Mouse (Mus musculus): ENCODE results near the gene Ankrd11. TPM values are rescaled to one million over a fixed set of nuclear protein-coding genes. Genes with fewer than 3 reads are reported as not detected.
A peak's percentile ranks its signal among the peaks of the same experiment; 100 is the strongest.

Gene Ankrd11
- polyA plus RNA-seq, 1 experiment = 48.7 TPM

DNA sequence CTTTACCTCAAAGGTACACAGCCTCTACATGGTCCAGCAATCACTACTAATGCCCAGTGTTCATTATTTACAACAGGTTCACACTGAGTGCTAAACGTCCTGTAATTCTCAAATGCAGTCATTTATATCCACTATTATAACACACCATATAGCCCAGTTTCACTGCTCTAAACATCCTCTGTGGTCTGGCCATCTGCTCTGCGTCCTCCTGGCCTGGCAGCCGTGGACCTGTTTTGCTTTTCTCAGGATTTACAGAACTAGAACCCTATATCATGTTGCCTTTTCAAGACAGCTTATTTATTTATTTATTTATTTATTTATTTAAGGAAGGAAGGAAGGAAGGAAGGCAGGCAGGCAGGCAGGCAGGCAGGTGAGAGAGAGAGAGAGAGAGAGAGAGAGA, 114.2 kb downstream of the Ankrd11 start:
- DNase-seq (ENCODE audit: low read depth) = no peak

DNA sequence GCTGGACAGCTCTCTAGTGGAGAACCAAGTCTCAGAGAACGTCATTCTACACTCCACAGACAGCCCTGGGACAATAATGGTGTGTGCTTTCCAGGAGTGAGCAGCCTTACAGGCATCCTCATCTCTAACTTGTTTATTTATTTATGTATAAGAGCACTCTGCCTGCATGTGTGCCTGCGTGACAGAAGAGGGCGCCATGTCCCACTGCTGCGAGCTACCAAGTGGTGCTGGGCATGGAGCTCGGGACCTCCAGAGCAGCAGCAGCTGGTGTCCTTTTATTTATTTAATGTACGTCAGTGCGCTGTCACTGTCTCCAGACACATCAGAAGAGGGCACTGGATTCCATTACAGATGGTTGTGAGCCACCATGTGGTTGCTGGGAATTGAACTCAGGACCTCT, 115.3 kb downstream of the Ankrd11 start:
- DNase-seq (ENCODE audit: low read depth) = no peak

DNA sequence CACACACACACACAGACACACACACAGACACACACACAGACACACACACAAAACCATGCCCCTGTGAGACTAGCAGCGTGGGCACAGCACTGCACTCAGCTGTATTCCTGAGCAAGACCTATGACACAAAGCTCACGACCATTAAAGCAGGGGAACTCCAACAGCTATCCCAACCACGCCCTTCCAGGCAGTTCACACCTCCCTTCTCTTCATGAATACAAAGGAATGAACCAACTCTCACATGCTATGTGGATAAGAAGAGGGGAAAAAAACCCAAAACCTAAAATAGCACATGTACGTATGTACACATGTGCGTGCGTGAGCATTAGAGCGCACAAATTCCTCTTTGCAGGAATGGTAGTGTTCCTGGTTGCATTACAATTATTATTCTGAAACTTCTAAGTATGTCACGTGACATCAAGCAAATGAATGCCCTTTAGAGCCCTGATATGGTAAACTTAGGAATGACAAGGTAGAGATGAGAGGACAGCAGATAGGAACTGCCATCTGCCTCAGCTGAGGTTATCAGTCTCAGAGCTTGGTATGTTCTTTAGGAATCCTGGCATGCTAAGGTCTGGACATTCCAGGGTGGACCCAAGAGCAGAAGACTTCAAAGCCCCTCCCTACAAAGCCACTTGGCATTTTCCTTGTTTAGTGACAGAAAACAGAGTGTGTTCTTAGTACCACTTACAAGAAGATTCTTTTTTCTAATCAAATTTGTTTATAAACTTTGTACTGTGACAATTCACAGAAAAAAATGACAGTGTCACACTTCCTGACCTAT, 115.9 kb downstream of the Ankrd11 start:
- no peak for DNase-seq (ENCODE audit: low read depth)

DNA sequence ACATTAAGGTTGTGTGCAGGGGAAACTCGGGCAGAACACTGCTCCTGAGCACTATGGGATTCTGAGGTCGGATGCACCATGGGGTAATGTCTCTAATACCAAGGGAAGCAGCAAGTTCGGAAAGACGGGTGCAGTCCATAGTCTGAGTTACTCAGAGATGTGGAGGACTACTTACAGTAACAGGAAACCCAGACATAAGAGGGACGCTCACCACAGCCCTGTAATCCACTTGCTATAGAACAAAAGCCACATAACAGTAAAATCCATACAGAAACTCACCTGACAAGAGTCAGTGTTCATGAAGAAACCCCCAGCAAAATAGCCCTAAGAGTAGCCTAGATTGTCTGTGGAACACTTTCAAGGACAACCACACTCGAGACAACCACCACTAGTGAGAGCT, 118.0 kb downstream of the Ankrd11 start:
- no peak for DNase-seq (ENCODE audit: low read depth)

DNA sequence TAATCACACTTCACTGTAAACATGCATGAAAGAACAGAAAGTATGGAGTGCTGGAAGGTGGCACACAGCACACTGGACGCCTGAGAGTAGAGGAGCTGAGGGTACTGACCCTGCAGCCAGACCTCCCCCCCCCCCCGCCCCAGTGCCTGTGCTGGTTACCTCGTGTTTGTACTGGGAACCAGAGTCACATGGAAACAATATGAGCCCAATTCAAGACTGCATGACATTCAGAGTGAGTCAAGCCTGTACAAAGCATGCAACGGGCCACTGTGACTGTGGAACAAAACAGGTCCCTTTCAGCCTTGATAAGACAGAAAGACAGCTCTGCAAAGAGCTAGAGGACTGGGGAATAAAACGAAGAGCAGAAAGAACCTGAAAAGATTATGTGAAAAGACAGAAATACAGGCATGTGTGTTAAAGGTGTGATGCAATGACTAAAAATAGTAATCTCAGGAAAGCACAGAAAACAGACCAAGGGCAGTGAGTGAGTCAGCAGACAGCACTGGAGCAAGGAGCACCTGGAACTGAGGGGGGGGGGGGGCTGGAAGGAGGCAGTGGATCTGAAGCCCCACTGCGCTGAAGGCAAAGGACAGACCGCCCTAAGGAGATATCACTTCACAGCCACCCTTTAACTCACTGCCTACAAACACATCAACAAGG, 118.5 kb downstream of the Ankrd11 start:
- DNase-seq (ENCODE audit: low read depth) = no peak

DNA sequence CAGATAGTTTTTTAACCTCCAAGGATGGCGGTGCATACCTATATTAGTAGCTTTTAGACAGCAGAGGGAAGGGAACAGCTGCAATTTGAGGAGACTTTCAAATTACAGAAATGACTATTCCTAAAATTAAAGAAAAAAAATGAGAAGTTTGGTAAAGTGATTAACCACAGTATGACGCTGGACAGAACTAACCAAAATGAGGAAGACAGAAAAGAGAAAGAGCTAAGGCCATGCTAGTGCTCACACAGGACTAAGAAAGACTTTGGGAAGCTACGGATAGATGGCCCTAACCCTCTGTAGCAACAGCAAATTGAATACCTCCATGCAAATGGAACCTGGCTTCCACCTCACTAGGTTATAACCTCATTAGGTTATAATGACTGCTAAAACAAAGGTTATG, 119.1 kb downstream of the Ankrd11 start:
- DNase-seq (ENCODE audit: low read depth) = no peak

DNA sequence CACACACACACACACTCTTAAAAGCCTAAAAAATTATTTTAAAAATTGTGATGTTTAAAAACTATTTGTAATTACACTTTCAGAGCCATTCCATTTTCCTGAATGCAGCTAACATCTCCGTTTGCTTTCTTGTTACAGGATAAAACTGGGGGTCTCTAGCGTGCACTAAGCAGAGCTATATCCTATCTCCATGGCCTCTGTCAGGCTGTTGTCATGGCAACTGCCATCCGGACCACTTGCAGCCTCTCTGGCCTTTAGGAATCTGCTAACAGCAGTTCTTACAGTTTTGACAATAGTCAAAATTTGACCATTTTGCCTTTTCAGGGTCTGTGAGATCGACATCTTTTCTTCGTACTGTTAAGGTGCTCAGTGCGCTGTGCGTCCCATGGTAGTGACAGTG, 121.2 kb downstream of the Ankrd11 start:
- no peak for DNase-seq (ENCODE audit: low read depth)

DNA sequence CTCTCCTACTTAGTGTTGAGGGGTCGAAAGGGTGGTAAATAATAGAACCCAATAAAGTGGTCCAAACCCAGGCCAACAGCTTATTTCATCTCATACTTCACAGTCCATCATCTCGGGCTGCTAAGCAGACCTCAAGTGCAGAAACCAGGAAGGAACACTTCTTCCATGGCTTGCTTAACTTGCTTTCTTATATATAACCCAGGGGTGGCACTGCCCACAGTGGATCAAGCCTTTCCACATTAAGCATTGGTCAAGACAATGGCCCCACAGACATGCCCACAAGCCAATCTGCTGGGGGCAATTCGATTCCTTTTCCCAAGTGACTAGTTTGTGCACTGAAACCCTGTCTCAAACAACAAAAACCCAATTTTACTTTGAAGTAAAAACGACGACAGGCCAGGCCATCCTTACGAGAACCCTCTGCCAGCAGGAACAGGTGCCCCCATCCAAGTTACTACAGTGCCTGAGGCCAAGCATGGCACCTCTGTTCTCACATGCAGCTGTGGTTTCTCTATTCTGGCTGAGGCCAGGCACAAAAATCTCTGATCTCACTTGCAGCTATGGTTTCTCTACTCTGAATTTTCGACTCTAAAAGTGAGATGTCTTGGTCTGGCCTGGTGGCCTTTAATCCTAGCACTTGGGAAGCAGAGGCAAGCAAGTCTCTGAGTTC, 123.5 kb downstream of the Ankrd11 start:
- DNase-seq (ENCODE audit: low read depth) = no peak

DNA sequence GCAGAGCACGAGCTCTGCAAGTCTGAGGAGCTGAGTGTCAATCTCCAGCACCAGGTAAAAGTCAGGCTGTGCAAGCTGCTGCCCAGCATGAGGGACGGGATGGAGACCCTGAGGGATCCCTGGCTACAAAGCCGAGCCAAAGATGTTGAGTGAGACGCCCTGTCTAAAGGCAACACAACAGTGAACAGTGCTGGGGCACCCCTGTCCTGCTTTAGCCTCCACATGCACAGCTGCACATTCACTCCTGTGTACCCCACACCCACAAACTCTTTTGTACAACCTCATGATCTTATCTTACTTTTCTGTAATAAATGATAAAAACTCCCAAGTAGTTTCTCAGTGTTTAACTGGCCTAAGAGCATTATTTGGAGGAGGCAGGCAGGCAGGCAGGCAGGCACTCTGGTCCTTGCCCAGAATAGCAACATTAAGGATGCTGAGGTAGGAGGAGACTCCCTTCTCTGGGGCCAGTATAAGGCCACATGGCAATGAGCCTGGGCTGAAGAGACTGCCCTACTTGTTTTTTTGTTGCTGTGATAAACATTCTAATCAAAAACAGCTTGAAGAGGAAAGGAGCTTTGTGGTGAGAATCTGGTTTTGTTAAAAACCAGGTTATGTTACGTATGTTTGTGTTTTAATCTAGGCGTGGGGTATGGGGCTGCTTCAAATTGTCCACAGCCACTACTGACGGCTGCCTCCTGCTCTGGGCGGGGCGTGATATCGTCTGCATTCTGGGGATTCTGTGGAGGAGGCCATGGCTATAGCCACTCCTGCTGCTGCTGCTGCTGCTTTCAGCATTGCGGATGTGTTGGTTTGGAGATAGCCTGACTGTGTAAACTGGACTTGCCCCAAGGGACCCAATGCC, 124.3 kb downstream of the Ankrd11 start:
- no peak for DNase-seq (ENCODE audit: low read depth)

DNA sequence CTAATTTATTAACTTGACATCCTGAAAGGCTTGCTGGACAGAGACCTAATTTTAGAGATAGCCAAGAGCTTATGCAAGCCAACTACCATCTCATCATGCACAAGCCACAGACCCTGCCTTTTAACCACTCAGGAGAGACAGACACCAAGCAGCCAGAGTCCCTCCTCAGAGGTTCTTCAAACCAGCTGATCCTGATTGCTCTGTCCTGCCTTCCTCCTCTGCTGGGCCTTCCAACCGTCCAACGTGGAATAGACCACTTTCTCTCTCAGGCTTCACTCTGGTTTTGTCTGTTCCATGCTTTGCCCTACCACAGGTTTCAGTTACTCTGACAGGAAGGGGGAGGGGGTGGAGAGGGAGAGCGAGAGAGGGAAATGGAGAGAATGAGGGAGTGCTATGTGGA, 125.3 kb downstream of the Ankrd11 start:
- no peak for DNase-seq (ENCODE audit: low read depth)

DNA sequence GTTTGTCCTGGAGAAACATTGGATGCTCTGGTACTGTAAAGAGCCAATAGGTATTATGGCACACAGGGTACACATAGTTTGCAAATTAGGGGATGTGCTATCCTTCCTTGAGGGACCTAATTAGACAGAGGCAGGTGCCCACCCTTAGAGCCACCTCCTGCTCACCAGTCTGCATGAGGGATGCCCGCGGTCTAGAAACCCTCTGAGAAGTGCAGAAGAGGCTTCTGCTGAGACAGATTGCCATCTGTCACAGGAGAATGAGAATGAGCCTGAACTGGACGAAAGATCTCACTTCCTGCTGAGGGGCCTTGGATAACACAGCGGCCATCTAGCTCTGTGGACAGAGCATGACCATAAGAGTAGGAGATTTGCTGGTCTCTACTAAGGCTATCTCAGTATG, 129.2 kb downstream of the Ankrd11 start:
- no peak for DNase-seq (ENCODE audit: low read depth)

DNA sequence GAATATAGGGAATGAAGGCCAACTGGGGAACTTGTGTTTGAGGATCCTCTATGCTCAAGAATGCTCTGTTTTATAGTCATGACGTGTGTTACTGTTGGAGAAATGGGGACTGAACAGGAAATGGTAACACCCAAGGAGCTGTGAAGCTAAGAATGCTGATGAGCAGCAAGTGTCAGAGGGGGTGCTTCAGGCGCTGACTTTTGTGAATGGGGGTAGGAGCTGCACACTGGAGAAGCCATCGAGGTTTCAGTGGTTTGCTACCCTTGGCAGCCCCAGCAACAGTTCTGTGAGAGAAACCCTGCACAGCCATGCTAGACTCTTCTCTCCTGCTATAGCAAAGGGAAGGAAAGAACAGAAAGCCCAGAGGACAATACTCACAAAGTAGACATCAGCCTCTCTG, 129.9 kb downstream of the Ankrd11 start:
- no peak for DNase-seq (ENCODE audit: low read depth)

DNA sequence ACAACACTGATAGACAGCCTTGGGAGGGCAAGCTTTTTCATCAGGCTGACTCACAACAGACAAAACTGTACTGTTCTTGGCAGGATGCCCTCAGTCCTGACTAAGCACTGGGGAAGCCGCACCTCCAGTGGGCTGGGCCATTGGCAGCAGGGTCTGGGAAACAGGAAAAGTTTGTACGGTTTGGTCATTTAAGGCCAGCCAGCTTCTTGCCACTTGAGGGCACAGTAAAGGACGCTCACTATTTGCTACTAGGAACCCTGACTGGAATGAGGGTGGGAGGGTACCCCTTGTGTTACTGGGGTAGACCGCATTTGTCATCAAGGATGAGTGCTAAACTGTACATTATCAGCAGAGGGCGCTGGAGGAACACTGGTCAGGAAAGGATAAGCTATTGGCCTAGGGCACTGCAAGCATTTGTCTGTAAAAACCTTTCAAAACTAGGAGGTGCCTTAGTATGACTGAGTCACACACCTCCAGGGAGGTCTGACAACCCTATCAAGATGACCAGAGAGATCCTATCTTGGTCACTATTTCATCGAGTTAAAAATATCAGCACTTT, 135.5 kb downstream of the Ankrd11 start:
- peak; percentile 64 for DNase-seq (ENCODE audit: low read depth)

DNA sequence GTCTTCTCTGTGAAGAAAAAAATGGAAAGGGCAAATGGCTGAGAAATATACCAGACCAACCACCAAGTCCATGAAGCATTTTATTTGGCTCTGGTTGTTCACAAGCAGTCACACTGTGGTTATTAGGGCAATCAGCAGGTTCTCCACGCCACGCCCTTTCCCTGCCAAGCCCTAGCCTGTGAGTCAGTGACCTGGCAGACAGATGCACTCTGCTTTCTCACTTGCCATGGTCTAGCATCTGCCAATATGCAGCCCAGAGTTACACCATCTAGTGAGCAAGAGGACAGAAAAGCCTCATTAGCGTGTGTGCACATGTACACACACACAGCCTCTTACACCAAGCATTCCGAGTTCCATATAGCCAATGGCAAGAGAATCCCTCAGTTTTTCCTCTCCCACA, 136.7 kb downstream of the Ankrd11 start:
- DNase-seq (ENCODE audit: low read depth) = peak; percentile 95

DNA sequence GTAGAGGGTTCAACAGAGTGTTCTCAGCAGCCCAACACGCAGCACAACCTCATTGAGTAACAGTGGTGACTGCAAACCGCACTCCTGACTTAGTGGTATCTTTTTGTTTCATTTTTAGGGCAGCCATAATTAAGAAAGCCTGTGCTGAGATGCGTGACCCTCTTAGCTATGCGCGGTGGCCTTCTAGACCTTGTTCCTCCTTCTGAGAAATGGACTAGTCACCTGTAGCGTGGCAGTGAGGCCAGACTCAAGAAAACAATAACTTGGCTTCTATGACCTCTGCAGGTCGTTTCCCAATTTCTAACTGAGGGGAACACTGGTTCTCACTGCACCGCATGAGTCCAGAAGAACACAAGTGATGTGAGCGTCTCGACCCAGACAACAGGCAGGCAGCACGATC, 137.6 kb downstream of the Ankrd11 start:
- no peak for DNase-seq (ENCODE audit: low read depth)

DNA sequence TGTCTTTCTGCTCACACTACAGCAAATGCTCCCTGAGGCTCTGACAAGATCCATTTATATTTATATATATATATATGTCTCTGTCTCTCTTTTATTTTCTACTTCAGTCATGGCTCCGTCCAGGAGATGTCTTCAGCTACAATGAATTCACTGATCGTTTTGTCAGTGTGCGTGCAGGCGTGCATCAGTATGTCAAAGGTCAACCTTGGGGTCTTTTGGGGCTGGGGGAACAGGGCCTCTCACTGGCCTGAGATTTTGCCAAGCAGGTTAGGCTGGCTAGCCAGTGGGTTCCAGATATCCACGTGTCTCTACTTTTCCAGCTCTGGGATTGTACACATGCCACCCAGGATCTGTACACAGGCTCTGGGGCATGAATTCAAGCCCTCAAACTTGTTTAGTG, 139.1 kb downstream of the Ankrd11 start:
- DNase-seq (ENCODE audit: low read depth) = no peak

DNA sequence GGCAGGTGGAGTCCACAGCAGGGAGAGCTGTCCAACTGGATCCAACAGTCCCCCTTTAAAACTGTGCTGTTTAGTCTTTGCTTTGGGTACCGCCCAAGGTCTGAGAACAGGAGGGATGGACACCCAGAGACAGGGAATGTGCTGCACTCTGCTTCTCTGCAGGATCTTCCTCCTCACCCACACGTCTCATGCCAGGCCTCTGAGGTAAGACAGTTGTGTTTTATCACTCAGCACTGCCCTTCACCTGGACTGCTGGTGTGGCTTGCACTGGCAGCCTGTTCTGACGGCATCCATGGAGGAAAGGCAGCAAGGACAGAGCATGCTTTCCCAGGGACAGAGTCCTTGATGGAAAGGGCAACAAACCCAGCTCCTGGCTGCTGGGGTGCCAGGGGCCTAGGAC, 139.5 kb downstream of the Ankrd11 start:
- no peak for DNase-seq (ENCODE audit: low read depth)

DNA sequence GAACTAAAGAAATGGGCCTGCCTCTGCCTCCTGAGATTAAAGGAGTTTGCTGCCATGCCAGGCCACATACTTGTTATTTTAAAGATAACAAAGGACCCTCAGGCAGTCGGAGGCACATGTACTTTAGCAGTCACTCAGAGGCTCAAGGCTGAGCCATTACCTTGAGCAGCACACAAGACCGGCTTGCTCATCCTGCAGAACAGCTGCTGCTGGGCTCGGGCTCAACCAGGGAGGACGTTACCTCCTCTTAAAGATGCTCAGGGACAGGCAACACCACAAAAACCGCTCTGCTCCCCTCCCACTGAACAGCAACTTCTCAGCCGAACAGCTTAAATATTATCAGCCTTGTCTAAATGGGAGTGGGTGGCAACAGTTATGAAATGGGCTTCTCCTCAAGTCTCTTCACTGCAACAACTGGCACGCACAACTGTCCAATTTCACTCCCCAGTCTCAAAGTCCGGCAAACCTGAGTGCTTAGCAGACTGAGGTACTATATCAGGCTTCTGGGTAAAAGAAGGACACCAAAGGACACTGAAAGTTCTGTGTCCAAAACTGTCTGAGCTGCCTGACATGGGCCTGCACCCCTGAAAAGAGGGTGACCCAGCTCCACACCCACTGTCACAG, 140.1 kb downstream of the Ankrd11 start:
- DNase-seq (ENCODE audit: low read depth) = no peak

DNA sequence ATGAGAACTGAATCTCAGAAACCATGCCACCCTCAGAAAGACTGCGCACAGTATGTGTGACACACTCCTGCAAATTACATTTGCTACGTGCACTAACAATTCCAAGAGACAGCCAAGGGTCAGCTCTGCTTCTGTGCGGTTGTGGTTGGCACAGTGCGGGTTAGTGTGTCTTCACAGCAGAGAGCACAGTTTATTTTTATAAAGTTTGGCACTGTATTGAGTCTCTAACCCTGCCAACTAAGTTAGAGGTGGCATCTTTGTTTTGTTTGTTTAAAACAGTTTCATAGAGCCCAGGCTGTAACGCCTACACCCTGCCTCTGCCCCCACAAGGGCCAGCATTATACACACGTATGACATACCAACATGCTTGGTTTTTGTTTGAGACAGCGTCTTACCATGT, 140.6 kb downstream of the Ankrd11 start:
- DNase-seq (ENCODE audit: low read depth) = no peak

DNA sequence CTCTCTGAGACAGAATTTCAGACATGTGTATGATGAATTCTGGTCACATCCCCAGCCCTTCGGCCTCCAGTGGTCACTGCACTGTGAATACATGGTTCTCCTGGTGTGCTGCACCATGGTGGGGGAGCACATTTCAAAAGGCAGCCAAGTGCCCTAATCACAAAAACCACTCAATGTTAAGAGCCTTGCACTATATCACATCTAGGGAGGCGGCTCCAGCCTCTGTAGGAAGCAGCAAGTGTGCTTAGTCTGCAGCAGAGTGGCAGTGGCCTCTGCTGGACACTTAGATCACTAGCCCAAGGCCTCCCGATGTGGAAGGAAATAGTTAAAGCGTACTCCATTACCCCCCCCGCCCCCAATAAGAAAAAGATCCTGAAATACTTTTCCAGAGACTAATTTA, 143.0 kb downstream of the Ankrd11 start:
- no peak for DNase-seq (ENCODE audit: low read depth)

DNA sequence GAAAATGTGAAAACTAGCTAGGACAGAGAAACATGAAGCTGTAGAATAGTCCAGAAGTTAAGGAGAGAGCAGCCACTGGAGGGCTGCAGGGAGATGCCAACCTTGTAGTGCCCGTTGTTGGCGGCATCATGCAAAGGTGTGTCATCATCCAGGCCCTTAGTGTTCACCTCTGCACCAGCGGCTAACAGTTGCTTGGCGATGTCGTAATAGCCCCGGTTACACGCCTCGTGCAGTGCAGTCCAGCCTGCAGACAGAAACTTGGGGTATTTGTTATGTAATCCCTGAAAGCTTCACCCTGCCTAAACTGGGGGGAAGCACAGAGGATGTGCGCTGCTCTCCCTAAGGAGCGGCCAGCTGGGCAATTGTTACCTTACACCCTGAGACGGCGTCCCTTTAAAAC, 143.6 kb downstream of the Ankrd11 start:
- no peak for DNase-seq (ENCODE audit: low read depth)

Measured in gonadal fat pad, adult 2 months (tissue).